Mouse (Mus musculus) embryonic facial prominence, embryonic 12.5 days (tissue): ENCODE data around the gene Dclk3. TPM values are rescaled to one million over a fixed set of nuclear protein-coding genes. Genes with fewer than 3 reads are reported as not detected.

Experiments used
- polyA plus RNA-seq: library from polyadenylated mRNA; unstranded; fragments of >200 nt; fragmentation: Nextera tagmentation; extraction: Ambion mirVana; gene quantifications from 2 replicates; pipeline ENCODE4 v1.2.1, GENCODE M21; 2016

The Dclk3 gene
- polyA plus RNA-seq, 1 experiment from 2014 or later, result 2.9 TPM

Other genes with a start within 250 kb of the Dclk3 start
- 42.4 and 45.2 TPM in 2 replicates for gene Mlh1, start 167.3 kb upstream of the Dclk3 start, polyA plus RNA-seq
- gene Epm2aip1, start 167.2 kb upstream of the Dclk3 start, polyA plus RNA-seq, result 41.1 and 43.0 TPM in 2 replicates
- 0.31 and 0.34 TPM in 2 replicates for gene Trank1, start 127.3 kb upstream of the Dclk3 start, polyA plus RNA-seq